Mouse (Mus musculus): Measurements from ENCODE around the gene Utp20.
"Not testable (repeated sequence)": the region's sequence is repeated elsewhere in the genome, so short reads cannot be mapped to it uniquely, and the experiment has no call there.

Gene Utp20

DNA sequence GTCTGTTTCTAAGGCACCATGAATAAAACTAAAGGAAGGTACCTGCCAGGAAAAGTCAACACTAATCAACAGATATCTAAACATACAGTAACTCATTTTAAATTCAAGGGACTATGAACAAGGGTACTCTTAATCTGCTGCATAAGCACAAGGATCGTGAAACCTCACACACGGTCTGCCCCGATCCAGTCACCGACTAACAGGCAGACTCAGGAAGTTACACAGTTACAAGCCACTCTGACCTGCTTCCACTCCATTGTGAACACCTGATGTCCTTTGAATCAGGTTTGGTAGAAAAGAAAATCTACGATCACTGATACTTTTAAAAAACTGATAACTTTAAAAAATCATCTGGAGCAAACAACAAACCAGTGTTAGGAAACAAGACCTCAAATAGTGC lies 42.7 kb downstream of the Utp20 start:
- no peak for DNase-seq (ENCODE audit: low spot score in 2 of 2)

DNA sequence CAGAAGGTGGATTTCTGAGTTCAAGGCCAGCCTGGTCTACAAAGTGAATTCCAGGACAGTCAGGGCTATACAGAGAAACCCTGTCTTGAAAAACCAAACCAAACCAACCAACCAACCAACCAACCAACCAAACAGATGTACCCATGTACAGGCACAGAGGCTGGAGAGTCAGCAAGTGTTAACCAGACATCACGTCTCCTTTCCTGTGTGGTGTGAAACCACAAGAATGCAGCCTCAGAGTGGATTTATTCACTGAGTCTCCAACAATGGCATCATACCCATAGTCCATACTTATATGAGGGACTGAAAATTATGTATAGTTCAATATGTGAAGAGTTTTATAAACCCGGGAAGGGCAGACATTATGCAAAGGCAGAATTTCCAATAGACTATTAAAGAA lies 43.5 kb downstream of the Utp20 start:
- DNase-seq (ENCODE audit: low spot score in 2 of 2), result not testable (repeated sequence)

DNA sequence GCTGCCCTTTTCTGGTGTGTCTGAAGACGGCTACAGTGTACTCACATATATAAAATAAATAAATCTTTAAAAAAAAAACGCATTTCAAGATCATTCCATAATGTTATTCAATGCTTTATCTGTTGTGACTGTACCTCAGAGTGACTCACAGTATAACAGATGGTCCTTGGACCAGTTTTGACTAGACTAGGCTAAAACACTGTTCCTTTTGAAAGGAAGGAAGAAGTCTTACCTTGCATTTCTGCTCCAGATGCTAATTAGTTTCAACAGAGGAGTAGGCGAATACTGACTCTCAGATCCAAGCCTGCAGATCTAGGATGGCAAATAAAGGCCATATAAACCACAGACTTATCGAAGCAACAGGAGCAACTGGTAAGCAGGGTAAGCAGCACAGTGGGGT lies 45.9 kb downstream of the Utp20 start:
- no peak for DNase-seq (ENCODE audit: low spot score in 2 of 2)

DNA sequence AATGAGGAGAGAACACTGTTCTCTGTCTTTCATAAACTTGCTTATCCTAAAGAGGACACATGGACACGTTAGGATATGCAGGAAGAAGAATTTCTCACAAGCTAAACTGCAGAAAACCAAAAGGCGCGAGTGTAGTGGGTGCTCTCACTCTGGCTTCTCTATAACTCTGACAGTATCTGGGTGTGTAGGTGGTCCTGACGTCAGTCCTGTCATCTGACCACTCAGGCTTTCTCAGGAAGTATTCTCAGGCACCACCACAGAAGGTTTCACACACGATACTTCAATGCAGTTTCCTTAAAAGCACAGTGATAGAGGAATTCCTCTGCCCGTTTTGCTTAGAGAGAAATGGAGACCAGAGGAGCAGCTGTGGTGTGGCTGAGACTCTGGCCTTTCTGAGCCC lies 50.4 kb downstream of the Utp20 start:
- no peak for DNase-seq (ENCODE audit: low spot score in 2 of 2)

DNA sequence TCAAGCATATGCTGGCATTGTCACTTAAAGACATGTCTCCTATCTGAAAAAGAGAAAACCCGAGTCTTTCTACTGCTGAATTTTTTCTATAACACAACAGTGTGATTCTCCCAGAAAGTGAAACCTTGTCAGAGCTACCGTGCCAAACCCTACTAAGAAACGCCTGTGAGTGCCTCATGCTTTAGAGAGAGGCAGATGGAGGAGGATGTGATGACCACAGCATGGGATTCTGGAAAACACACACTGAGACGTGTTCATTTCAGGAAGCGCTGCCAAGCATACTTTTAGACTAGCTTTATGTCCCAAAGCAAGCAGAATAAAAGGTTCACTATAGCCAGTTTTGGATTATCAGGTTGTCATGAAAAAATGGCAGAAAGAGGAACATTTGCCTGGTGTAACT lies 53.6 kb downstream of the Utp20 start:
- DNase-seq (ENCODE audit: low spot score in 2 of 2), result not testable (repeated sequence)

DNA sequence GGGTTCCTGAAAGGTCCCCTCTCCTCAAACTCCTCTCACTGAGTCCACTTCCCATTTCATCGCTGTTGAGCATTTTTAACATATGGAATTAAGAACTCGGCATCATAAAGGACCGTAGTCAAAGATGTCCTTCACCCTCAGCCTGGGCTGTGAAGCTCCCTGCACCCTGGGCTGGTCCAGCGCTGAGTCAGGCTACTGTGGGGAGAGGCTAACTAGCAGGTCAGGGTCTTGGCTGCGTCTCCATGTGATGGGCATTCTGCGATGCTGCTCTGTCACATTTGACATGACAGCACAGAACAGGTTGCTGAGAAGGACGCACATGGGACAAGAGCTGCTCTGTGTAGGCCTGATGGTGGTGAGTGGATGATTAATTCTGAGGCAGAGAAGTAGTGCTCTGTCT lies 56.9 kb downstream of the Utp20 start:
- no peak for DNase-seq (ENCODE audit: low spot score in 2 of 2)

DNA sequence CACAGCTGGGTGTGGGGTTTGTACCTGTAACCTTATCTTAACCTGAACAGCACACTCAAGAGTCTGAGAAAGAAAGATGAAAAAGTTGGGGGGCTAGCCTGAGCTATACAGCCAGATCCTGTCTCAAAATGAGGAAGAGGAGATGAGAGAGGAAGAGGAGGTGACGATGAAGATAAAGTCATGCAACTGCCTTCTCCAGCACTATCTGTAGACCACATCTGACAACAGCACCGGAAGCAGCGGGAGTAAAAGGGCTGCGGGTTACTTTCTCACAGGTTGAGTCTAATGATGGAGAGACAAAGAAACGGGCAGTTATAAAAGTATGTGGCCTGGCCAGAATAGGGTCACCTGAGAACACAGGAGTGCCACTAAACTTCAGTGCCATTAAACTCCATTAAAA lies 57.6 kb downstream of the Utp20 start:
- no peak for DNase-seq (ENCODE audit: low spot score in 2 of 2)

DNA sequence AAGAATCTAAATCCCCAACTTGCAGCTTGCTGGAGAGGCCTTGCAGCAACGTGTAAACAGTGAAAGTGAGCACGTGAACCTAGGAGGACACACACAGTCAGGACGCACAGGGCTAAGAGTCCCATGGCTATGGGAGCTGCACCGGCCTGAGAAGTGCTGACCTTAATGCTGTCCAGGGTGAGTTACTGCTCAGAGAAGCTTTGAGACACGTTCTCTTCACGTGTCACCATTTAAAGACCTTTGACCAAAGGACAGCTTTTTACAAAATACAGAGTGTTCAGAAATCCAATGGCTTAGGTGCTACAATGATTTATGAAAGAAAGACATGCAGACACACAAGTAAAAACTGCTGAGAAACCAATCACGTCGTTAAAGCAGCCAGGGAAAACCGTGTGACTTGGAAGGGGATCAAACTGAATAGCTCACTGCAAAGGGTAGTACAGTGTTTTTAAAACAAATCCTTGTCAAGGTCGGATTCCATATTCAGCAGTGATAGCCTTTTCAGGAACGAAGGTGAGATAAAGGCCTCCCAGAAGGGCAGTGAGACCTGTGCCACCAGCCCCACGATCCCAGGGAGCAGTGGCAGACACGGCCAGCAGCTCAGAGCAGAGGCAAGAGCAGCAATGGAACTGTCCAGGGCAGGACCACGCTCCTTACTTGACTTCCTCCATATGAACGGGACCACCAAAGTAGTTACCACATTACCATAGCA lies 61.0 kb downstream of the Utp20 start:
- DNase-seq (ENCODE audit: low spot score in 2 of 2), result no peak

DNA sequence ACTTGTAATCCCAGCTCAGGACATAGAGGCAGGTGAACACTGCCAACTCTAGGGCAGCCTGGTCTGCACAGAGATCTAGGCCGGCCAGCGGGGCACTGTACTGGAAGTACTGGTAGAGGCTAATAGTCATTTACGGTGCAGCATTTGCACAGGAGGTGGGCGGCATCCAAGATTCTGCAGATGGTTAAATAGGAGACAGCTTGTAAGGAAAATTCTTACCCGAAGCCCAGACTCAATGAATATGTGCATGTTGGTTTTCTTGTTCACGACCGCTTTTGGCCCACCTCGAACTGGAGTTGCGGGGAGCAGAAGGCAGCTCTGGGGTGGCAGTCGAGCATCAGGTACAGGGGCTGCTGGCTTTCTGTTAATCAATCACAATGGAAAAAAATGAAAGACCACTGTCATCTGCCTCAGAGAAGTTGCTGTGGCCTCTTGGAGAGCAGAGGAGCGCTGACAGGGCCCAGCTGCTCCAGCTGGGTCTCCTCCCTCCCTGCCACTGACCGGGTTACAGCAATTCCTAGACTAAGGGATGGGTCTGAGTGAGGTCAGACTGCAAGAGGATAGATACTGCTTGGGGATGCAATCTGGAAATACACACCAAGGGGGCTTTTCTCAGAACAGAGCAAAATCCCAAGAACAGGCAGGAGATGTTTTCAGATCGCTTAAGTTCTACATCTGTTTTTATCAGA lies 64.9 kb downstream of the Utp20 start:
- DNase-seq (ENCODE audit: low spot score in 2 of 2), result no peak

DNA sequence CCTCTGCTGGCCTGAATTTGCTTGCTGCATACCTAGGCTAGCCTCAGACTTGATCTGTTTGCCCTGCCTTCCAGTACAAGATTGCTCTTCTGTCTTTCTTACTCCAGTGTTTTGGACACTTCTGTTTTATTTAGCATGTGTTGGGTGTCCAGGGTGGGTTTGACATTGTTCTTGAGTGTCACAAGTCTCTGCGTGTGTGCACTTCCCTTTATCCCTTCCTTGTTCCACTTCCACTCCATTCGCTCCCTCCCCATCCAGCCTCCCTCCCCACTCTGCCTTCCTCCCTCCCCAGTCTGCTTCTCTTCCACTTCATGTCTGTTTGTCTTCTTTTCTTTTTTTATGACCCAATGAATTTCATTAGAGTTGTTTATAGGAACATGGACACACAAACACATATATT lies 85.2 kb downstream of the Utp20 start:
- DNase-seq (ENCODE audit: low spot score in 2 of 2), result no peak

DNA sequence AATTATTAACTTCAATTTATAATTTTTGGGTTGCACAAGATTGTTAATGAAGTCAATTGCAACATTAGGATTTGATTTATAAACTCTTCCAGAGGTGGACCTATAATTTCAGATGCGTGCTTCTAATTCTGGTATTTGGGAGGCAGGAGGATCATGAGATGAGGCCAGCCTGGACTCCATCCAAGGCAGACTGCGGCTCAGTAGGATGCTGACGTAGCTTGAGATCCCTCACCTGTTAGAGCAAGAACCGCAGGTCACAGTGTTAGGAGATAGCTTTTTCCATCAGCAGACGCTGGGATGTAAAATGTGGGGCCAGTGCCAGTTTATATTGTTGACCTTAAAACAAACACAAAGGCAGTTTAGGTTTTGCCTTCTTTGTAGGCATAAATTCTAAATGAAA lies 85.8 kb downstream of the Utp20 start:
- DNase-seq (ENCODE audit: low spot score in 2 of 2), result no peak

DNA sequence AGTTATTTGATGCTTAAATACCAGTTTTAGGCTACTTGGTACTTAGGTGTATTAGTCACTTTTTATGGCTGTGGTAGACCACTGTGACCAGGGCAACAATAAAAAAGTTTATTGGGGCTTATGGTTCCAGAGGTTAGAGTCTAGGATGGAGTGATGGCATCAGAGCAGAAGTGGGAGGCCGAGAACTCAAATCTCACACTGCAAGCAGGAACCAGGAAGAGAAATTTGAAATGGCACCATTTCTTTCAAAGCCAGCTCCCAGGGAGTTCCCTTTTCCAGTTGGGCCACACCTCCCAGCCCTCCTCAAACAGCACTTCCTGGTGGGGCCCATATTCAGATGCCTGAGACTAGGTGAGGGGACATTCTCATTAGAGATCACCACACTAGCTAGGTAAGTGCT lies 86.8 kb downstream of the Utp20 start:
- DNase-seq (ENCODE audit: low spot score in 2 of 2), result no peak

DNA sequence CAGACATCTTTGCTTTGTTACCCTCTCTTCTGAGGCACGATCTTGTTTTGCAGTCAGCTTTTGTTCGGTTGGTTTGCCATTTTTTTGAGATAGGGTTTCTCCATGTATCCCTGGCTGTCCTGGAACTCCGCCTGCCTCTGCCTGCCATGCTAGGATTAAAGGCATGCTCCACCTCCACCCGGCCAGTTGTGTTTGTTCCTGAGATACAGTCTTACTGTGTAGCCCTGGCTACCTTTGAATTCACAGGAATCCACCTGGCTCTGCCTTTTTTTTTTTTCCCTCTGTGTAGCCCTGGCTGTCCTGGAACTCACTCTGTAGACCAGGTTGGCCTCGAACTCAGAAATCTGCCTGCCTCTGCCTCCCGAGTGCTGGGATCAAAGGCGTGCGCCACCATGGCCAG lies 87.5 kb downstream of the Utp20 start:
- DNase-seq (ENCODE audit: low spot score in 2 of 2), result not testable (repeated sequence)

DNA sequence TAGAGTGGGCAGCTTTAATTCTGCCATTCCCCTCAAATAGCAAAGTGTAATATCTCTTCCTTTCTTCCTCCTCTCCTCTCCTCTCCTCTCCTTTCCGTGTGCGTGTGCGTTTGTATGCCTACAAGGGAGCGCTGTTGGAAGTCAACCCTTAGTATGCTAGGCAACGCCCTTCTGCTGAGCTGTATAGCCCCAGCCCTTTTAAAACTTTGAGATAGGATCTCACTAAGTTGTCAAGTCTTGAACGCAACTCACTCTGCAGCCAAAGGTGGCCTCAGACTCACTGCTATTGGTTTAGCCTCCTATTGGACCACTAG lies 94.3 kb downstream of the Utp20 start:
- DNase-seq (ENCODE audit: low spot score in 2 of 2), result no peak

DNA sequence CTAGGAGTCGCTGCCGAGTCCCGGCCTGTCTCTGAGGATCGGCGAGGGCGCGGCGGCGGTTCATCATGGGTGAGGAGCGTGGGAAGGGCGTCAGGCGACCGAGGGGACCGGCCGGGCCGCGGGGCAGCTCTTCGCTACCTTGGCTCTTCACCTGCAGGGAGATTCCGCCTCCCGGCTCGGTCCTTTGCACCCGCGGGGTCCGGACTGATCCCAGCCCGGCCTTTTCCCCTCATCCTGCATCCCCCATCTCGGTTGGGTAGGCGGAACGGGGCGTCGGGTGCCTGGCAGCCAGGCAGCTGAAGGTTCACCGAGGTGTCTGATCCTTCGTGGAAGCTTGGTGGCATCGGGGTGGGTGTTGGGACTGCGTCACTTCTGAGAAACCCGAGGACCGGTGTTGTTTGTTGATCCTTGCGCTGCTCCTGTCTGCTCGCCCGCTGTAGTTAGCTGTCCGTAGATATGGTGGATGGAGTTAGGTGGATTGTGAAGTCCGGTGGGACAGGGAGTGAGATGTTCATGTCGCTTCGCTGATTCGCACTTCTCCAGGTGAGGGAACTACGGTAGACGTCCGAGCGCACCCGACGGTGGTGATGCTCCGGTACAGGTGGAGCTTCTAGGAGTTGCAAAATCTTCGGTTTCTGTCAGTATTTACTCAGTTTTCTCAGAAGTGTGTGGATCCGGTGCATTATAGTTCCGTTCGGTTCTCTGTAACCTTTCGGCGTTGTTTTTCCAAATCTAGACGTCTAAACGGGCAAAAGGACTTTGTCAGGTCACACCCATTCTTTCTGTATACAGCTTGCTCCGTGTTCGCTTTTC lies 94.9 kb downstream of the Utp20 start:
- DNase-seq (ENCODE audit: low spot score in 2 of 2), result no peak

DNA sequence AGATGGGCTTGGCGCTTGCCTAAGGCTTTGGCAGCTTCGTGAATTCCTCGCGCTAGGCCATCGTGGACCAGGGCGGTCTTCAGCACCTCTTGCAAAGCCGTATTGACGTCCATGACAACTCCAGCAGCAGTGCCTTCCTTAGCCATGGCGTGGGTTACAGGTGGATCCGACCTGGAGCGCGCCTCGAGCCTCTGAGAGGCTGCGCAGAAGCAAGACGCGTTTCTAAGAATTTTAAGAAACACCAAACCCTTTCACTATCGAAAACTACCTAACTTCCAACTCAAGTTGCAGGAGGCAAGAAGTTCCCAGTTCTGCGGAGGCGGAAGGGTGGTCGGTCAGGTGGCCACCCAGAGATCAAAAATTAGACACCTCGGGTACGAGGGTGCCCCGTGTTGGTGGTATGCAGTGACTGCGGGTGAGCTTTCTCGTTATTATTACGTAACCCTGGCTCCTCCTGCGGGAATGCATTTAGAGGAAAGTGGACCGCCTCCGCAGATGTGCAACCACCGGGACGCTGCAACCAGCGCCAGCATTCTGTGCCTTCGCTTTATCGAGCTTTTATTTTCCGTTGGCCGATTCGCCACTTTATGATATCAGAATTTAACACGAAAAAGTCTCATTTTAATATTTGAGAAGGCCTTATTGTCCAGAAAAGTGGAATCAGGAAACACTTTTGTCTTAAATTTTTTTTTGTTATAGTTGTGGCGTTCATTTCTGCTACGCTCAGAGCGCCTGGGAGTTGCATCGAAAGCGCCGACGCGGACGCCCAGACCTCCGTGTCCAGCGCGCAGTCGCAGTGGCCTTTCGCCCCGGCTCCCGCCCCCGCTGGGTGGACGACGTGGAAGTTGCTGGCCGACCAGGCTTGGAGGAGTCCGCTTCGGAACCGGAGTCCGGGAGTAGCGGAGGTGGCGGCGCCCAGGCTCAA lies 95.8 kb downstream of the Utp20 start, which contains the start of gene Arl1:
Gene Arl1, plus strand, starts transcription at position 288 of the 925 bp plus-strand sequence.
- DNase-seq (ENCODE audit: low spot score in 2 of 2), result peak; percentile 86 to 92

DNA sequence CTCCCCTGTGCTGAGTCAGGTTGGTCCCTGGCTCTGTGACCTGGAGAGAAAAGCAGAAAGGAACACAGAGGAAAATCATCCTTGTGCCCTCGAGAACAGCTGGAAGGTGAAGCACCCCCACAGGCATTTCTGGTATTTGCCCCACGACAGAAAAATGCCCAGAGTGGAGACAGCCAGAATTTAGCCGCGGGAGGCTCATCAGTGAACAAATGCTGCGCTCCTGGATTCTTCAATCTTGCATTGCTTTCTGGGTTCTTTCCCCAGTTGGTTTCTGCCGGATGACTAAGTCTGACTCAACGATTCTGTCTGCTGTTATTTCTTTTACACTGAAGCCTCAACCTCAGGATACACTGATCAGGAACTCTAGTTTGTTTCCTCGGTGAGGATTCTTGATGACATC lies 98.4 kb downstream of the Utp20 start:
- no peak for DNase-seq (ENCODE audit: low spot score in 2 of 2)

DNA sequence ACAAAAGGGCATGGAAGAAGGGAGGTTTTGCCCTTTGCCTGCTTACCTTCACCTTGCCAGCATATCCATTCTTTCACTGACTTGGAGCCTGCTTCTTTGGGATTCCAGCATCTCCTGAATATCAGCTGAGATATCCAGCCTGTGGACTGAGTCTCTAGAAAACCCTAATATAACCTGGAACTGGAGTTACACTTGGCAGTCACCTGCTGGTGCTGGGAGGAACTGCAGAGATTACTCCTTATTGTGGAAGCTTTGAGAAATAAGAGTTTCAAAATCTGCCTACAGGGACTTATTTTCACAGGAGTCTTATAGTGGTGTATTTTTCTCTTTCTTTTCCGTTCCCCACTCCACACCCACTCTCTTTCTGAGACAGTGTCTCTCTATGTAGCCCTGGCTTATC lies 99.5 kb downstream of the Utp20 start:
- peak in 1 of 2 experiments; percentile 30 for DNase-seq (ENCODE audit: low spot score in 2 of 2)

DNA sequence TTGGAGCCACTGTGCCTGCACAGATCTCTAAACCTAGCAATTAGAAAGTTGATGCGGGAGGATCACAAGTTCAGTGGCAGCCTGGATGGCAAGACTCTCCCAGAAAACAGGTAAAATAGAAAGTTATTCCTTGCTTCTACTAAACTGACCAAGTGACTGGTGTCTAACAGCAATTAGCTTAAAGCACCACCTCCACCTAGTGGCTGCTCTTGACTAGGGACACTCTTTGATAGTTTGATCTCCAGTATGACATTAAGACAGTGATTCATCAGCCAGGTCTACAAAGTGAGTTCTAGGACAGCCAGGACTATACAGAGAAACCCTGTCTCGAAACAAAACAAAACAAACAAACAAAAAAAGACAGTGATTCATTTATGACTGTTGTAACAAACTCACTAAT lies 101.3 kb downstream of the Utp20 start:
- DNase-seq (ENCODE audit: low spot score in 2 of 2), result peak in 1 of 2 experiments; percentile 11

DNA sequence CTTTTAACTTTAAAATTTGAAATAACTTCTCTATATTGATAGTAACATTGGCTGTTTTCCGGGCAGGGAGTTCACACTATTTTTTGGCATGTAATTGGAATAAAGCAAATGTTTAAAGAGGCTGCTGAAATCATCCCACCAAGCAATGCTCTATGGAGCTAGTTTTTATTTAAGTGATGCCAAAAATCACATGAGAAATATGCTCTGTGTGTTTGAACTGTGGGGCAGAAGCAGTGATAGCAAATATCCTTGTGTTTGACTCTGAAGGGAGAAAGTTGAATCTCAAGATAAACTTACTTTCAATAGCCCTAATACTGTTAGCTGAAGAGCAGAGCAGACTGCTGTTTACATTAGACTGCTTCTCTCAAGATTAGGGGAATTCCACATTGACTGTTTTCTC lies 107.0 kb downstream of the Utp20 start:
- DNase-seq (ENCODE audit: low spot score in 2 of 2), result no peak

DNA sequence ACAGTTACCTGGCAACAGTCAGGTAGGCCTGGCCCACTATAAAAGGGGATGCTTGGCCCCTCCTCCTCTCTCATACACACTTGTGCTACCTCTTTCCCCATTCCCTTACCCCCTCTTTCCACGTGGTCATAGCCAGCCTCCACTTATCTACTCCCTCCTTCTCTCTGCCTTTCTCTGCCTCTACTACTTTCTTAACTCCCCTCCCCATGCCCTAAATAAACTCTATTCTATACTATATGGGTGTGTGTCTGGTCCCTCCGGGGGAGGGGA lies 108.9 kb downstream of the Utp20 start:
- no peak for DNase-seq (ENCODE audit: low spot score in 2 of 2)

Data from cerebellum, postnatal 4 days (tissue).